Mouse (Mus musculus) lung, postnatal 14 days (tissue): ENCODE data around the gene Abcc12.

Experiments used
- DNase-seq: peaks from one replicate; pipeline ENCODE4 v3.0.0; 2021

The Abcc12 gene

GRCm38 (mm10) chr8:86577547-86577946 is 2.9 kb downstream of the Abcc12 start:
- no peak for DNase-seq

- no peak for DNase-seq
These were observed 16.8 kb downstream of the Abcc12 start for GRCm38 (mm10) chr8:86563674-86564073.

- peak; percentile 4 for DNase-seq
These were observed 18.7 kb downstream of the Abcc12 start for GRCm38 (mm10) chr8:86561737-86562136.

GRCm38 (mm10) chr8:86560688-86561065 is 19.8 kb downstream of the Abcc12 start:
- DNase-seq, result no peak

- DNase-seq, result no peak
These were observed 20.4 kb downstream of the Abcc12 start for GRCm38 (mm10) chr8:86559947-86560687.

- no peak for DNase-seq
These were observed 23.1 kb downstream of the Abcc12 start for GRCm38 (mm10) chr8:86557186-86558045.

- DNase-seq, result no peak
These were observed 24.9 kb downstream of the Abcc12 start for GRCm38 (mm10) chr8:86555564-86555963.

- DNase-seq, result no peak
These were observed 26.1 kb downstream of the Abcc12 start for GRCm38 (mm10) chr8:86554220-86554891.

- DNase-seq, result no peak
These were observed 30.0 kb downstream of the Abcc12 start for GRCm38 (mm10) chr8:86550516-86550915.

GRCm38 (mm10) chr8:86546001-86546400 is 34.5 kb downstream of the Abcc12 start:
- DNase-seq, result peak; percentile 48

- no peak for DNase-seq
These were observed 39.6 kb downstream of the Abcc12 start for GRCm38 (mm10) chr8:86540906-86541305.

- no peak for DNase-seq
These were observed 40.1 kb downstream of the Abcc12 start for GRCm38 (mm10) chr8:86540376-86540775.

- no peak for DNase-seq
These were observed 43.9 kb downstream of the Abcc12 start for GRCm38 (mm10) chr8:86536663-86536987.

GRCm38 (mm10) chr8:86535791-86536662 is 44.5 kb downstream of the Abcc12 start:
- DNase-seq, result peak; percentile 79

GRCm38 (mm10) chr8:86535068-86535560 is 45.4 kb downstream of the Abcc12 start:
- DNase-seq, result peak; percentile 17

- no peak for DNase-seq
These were observed 50.8 kb downstream of the Abcc12 start for GRCm38 (mm10) chr8:86529714-86530113.

GRCm38 (mm10) chr8:86527336-86528029 is 53.0 kb downstream of the Abcc12 start:
- DNase-seq, result no peak

GRCm38 (mm10) chr8:86526808-86527207 is 53.7 kb downstream of the Abcc12 start:
- DNase-seq, result no peak

GRCm38 (mm10) chr8:86514203-86514602 is 66.3 kb downstream of the Abcc12 start:
- DNase-seq, result no peak

GRCm38 (mm10) chr8:86512886-86513285 is 67.6 kb downstream of the Abcc12 start:
- DNase-seq, result no peak

- DNase-seq, result no peak
These were observed 68.2 kb downstream of the Abcc12 start for GRCm38 (mm10) chr8:86512131-86512792.
